Mouse (Mus musculus): ENCODE data around the gene Camk1d. TPM values are rescaled to one million over a fixed set of nuclear protein-coding genes. Genes with fewer than 3 reads are reported as not detected.

The Camk1d gene
- total RNA-seq, 2 experiments from 2014 or later, result 168 to 171 TPM

GRCm38 (mm10) chr2:5661946-5662345 lies 52.4 kb downstream of the Camk1d start:
- no peak for DNase-seq

GRCm38 (mm10) chr2:5658000-5658399 lies 56.3 kb downstream of the Camk1d start:
- DNase-seq, result no peak

- no peak for DNase-seq
Measured at GRCm38 (mm10) chr2:5656326-5656725, 58.0 kb downstream of the Camk1d start.

- no peak for DNase-seq
Measured at GRCm38 (mm10) chr2:5652071-5652470, 62.2 kb downstream of the Camk1d start.

GRCm38 (mm10) chr2:5651285-5651870 lies 62.9 kb downstream of the Camk1d start:
- peak; percentile 28 to 30 for DNase-seq

GRCm38 (mm10) chr2:5649226-5649625 lies 65.1 kb downstream of the Camk1d start:
- DNase-seq, result no peak

- no peak for DNase-seq
Measured at GRCm38 (mm10) chr2:5648764-5649163, 65.6 kb downstream of the Camk1d start.

- DNase-seq, result no peak
Measured at GRCm38 (mm10) chr2:5646322-5646721, 68.0 kb downstream of the Camk1d start.

- no peak for DNase-seq
Measured at GRCm38 (mm10) chr2:5645584-5645983, 68.7 kb downstream of the Camk1d start.

GRCm38 (mm10) chr2:5643937-5644336 lies 70.4 kb downstream of the Camk1d start:
- no peak for DNase-seq

GRCm38 (mm10) chr2:5643226-5643625 lies 71.1 kb downstream of the Camk1d start:
- no peak for DNase-seq

GRCm38 (mm10) chr2:5642624-5643023 lies 71.7 kb downstream of the Camk1d start:
- no peak for DNase-seq

GRCm38 (mm10) chr2:5641678-5642077 lies 72.6 kb downstream of the Camk1d start:
- DNase-seq, result no peak

GRCm38 (mm10) chr2:5640586-5640985 lies 73.7 kb downstream of the Camk1d start:
- DNase-seq, result no peak

GRCm38 (mm10) chr2:5636801-5637742 lies 77.2 kb downstream of the Camk1d start:
- peak; percentile 44 to 56 for DNase-seq

- no peak for DNase-seq
Measured at GRCm38 (mm10) chr2:5632355-5632684, 82.0 kb downstream of the Camk1d start.

- DNase-seq, result no peak
Measured at GRCm38 (mm10) chr2:5631676-5632354, 82.5 kb downstream of the Camk1d start.

GRCm38 (mm10) chr2:5630710-5631109 lies 83.6 kb downstream of the Camk1d start:
- no peak for DNase-seq

GRCm38 (mm10) chr2:5624379-5624778 lies 89.9 kb downstream of the Camk1d start:
- DNase-seq, result no peak

GRCm38 (mm10) chr2:5618361-5618896 lies 95.9 kb downstream of the Camk1d start:
- DNase-seq, result no peak

- peak in 1 of 2 experiments; percentile 40 for DNase-seq
Measured at GRCm38 (mm10) chr2:5614896-5615295, 99.4 kb downstream of the Camk1d start.

GRCm38 (mm10) chr2:5614308-5614705 lies 100.0 kb downstream of the Camk1d start:
- DNase-seq, result no peak
